Mouse (Mus musculus) embryonic fibroblast, embryonic 13.5 days (primary cell): ENCODE results near the gene Nme8.

Source experiments
- CTCF ChIP-seq: IDR thresholded peaks from 2 replicates; pipeline ENCODE4 v1.5.1; 2011; ENCODE audit warnings: mild to moderate bottlenecking, control low read depth, low read length, moderate library complexity, borderline replicate concordance; ENCODE audit not compliant: insufficient read depth
- POLR2A ChIP-seq: IDR thresholded peaks from 2 replicates; pipeline ENCODE4 v1.6.1; 2011; ENCODE audit warnings: low read depth, mild to moderate bottlenecking, control low read depth, low read length, moderate library complexity

DNA sequence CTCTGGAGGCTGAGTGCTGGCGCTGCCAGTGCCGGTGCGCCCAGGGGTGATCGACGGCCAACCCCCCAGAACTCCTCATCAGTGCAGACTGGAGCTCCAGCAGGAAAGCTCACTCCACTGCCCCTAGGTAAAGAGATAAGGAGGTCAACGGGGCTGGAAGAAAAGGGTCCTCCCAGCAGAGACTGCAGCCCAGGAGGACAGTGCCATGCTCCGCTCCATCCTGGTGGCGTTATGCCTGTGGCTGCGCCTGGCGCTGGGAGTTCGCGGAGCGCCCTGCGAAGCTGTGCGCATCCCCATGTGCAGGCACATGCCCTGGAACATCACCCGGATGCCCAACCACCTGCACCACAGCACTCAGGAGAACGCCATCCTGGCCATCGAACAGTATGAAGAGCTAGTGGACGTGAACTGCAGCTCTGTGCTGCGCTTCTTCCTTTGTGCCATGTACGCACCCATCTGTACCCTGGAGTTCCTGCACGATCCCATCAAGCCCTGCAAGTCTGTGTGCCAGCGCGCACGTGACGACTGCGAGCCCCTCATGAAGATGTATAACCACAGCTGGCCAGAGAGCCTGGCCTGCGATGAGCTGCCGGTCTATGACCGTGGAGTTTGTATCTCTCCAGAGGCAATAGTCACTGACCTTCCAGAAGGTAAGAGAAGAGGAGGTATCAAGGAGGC is 74.2 kb downstream of the Nme8 start:
- TF ChIP-seq CTCF (no peak), POLR2A (no peak)
